Mouse (Mus musculus): ENCODE measurements around the gene Actn3. TPM values are rescaled to one million over a fixed set of nuclear protein-coding genes. Genes with fewer than 3 reads are reported as not detected.
A peak's percentile ranks its signal among the peaks of the same experiment; 100 is the strongest.

Gene Actn3
- polyA plus RNA-seq, 1 experiment from 2014 or later, result not detected

DNA sequence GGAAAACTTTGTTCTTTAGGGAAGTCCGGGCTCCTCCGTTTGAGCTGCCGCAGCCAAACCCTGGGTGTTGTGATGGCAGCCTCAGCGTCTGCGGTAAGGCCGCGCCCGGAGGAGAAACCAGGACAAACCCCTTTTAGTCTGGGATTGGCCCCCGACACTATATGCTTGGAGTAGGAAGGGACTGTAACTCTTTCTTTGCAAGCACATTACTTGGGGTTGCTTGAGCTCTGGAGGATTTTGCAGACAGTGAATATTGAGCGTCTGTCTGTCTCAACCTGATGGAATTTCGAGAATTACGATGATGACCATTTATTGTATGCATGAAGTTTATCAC is 65.8 kb downstream of the Actn3 start:
- no peaks in the 10 kb centered on the region for H3K36me3 ChIP-seq (ENCODE audit: inconsistent target)
- peaks cover 41% of the 10 kb centered on the region for H3K79me2 ChIP-seq (ENCODE audit: inconsistent target)
- H3K4me3 ChIP-seq (ENCODE audit: inconsistent target), result peak overlapping the region; percentile 95
- peak overlapping the region; percentile 70 for H3K27ac ChIP-seq
- 1% methylated on average over 12 of the region's 12 CpGs for WGBS (ENCODE audit: missing documents)

Other genes with a start within 250 kb of the Actn3 start
- not detected in 3 replicates for gene Gm960, start 179.2 kb downstream of the Actn3 start, polyA plus RNA-seq (2018)
- gene Sptbn2, start 166.7 kb downstream of the Actn3 start, polyA plus RNA-seq (2018), result 0.05 to 0.11 TPM (median 0.10 TPM) in 3 replicates
- gene Rbm4b, start 121.4 kb downstream of the Actn3 start, polyA plus RNA-seq (2018), result 5.4 to 7.3 TPM (median 5.9 TPM) in 3 replicates
- gene Rbm4, start 84.0 kb downstream of the Actn3 start, polyA plus RNA-seq (2018), result 12.7 to 21.9 TPM (median 16.4 TPM) in 3 replicates
- gene Gm21992, start 66.3 kb downstream of the Actn3 start, polyA plus RNA-seq (2018), result 1.3 to 5.1 TPM (median 3.4 TPM) in 3 replicates
- 10.2 to 18.9 TPM (median 15.8 TPM) in 3 replicates for gene Rbm14, start 66.3 kb downstream of the Actn3 start, polyA plus RNA-seq (2018)
- 17.8 to 37.0 TPM (median 27.6 TPM) in 3 replicates for gene Ccs, start 38.6 kb downstream of the Actn3 start, polyA plus RNA-seq (2018)
- gene Ccdc87, start 38.5 kb downstream of the Actn3 start, polyA plus RNA-seq (2018), result 0.07 to 0.10 TPM in 2 of 3 replicates, not detected in the other
- 5.4 to 22.4 TPM (median 9.6 TPM) in 3 replicates for gene Ctsf, start 22.8 kb downstream of the Actn3 start, polyA plus RNA-seq (2018)
- gene Zdhhc24, start 759 bp upstream of the Actn3 start, polyA plus RNA-seq (2018), result 13.7 to 17.2 TPM (median 17.1 TPM) in 3 replicates
- gene Bbs1, start 28.7 kb upstream of the Actn3 start, polyA plus RNA-seq (2018), result 0.58 to 1.1 TPM (median 1.0 TPM) in 3 replicates
- gene Dpp3, start 50.4 kb upstream of the Actn3 start, polyA plus RNA-seq (2018), result 28.6 to 57.3 TPM (median 47.9 TPM) in 3 replicates
- gene Peli3, start 65.2 kb upstream of the Actn3 start, polyA plus RNA-seq (2018), result 0.82 to 2.1 TPM (median 1.7 TPM) in 3 replicates
- 30.6 to 71.3 TPM (median 40.0 TPM) in 3 replicates for gene Mrpl11, start 84.2 kb upstream of the Actn3 start, polyA plus RNA-seq (2018)
- gene Npas4, start 112.4 kb upstream of the Actn3 start, polyA plus RNA-seq (2018), result 0.11 to 0.41 TPM (median 0.32 TPM) in 3 replicates
- gene Slc29a2, start 146.0 kb upstream of the Actn3 start, polyA plus RNA-seq (2018), result 0.75 to 2.2 TPM (median 0.76 TPM) in 3 replicates
- 12.6 to 23.0 TPM (median 17.7 TPM) in 3 replicates for gene B4gat1, start 160.9 kb upstream of the Actn3 start, polyA plus RNA-seq (2018)
- gene AC124502.3, start 161.0 kb upstream of the Actn3 start, polyA plus RNA-seq (2018), result 0.76 to 2.0 TPM (median 0.80 TPM) in 3 replicates
- 61.2 to 78.9 TPM (median 63.9 TPM) in 3 replicates for gene Brms1, start 163.4 kb upstream of the Actn3 start, polyA plus RNA-seq (2018)
- 0.08 to 0.37 TPM (median 0.11 TPM) in 3 replicates for gene Rin1, start 172.6 kb upstream of the Actn3 start, polyA plus RNA-seq (2018)
- not detected in 3 replicates for gene Cd248, start 190.2 kb upstream of the Actn3 start, polyA plus RNA-seq (2018)
- gene Tmem151a, start 207.6 kb upstream of the Actn3 start, polyA plus RNA-seq (2018), result 0.04 to 0.26 TPM (median 0.06 TPM) in 3 replicates
- 32.3 to 57.6 TPM (median 51.7 TPM) in 3 replicates for gene Yif1a, start 210.6 kb upstream of the Actn3 start, polyA plus RNA-seq (2018)
- gene Cnih2, start 220.6 kb upstream of the Actn3 start, polyA plus RNA-seq (2018), result 0.28 TPM in 1 of 3 replicates, not detected in the others
- gene Rab1b, start 229.2 kb upstream of the Actn3 start, polyA plus RNA-seq (2018), result 120 to 188 TPM (median 152 TPM) in 3 replicates
- gene Klc2, start 240.7 kb upstream of the Actn3 start, polyA plus RNA-seq (2018), result 9.0 to 14.1 TPM (median 10.4 TPM) in 3 replicates

Data from macrophage (primary cell).